Mouse (Mus musculus) right cerebral cortex, adult 18-20 months (tissue): ENCODE data around the gene Krtap6-5.
"Not testable (repeated sequence)": the region's sequence is repeated elsewhere in the genome, so short reads cannot be mapped to it uniquely, and the experiment has no call there.

Source experiments
- DNase-seq: peaks from one replicate; pipeline ENCODE4 v3.0.0; 2022; ENCODE audit warnings: mixed read lengths

Krtap6-5 gene

DNA sequence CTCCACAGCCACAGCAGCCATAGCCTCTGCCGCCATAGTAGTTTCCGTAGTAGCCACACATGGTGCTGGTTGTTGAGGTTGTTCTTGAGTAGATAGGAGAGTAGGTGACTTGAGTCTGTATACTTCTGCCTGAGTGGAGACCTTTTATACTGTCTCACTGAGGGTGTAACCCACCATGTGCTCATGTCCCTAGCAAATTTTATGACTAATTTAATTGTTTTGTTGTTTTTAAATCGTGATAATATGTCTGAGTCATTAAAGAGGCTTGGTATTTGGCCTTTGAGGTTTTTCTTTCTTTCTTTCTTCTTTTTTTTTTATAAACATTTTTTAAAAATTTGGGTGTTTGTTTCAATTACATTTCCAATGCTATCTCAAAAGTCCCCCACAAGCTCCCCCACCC is at the start of gene Krtap6-5:
TSS of gene Krtap6-5 (minus strand) at position 101 of the 400 bp plus-strand sequence.
- DNase-seq: no peak

DNA sequence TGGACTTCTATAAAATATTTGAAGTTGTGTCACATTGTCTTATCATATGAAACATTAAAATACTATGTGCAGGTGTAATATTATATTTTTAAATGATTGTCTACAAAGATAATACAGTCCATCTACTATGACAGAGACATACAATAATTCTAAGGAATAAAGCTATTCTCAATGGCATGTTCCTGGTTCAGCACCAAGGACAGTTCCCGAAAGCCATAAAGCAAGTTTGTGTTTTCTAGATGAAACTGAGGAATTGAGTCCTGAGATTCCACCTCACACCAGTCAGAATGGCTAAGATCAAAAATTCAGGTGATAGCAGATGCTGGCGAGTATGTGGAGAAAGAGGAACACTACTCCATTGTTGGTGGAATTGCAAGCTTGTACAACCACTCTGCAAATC is 23.4 kb upstream of the Krtap6-5 start:
- not testable (repeated sequence) for DNase-seq

DNA sequence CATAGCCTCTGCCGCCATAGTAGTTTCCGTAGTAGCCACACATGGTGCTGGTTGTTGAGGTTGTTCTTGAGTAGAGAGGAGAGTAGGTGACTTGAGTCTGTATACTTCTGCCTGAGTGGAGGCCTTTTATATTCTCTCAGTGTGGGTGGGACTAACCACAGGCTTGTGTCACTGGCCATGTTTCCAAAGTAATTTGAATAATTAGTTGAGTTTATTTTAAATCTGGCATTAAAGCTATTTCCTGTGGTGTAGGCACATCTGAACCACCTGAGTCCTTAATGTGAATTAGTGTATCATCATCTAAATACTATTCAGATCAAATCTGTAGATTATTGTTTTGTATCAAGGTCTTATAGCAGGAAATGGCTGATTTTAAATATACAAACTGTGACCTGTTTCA is 16.2 kb upstream of the Krtap6-5 start, which contains the start of gene 1110025L11Rik:
TSS of gene 1110025L11Rik (minus strand) at position 101 of the 400 bp plus-strand sequence.
- not testable (repeated sequence) for DNase-seq

DNA sequence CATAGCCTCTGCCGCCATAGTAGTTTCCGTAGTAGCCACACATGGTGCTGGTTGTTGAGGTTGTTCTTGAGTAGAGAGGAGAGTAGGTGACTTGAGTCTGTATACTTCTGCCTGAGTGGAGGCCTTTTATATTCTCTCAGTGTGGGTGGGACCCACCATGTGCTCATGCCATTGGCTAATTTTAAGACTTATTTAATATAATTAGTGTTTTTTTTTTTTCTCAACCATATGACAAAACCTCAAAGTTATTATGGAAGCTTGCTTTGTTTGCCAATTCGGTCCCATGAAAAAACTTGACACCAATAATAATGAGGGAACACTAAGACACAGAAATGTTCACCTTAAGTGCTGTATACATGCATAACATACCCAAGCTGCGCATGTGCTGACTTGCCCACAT is 6.3 kb downstream of the Krtap6-5 start, which contains the start of gene Gm10228:
TSS of gene Gm10228 (minus strand) at position 101 of the 400 bp plus-strand sequence.
- not testable (repeated sequence) for DNase-seq

DNA sequence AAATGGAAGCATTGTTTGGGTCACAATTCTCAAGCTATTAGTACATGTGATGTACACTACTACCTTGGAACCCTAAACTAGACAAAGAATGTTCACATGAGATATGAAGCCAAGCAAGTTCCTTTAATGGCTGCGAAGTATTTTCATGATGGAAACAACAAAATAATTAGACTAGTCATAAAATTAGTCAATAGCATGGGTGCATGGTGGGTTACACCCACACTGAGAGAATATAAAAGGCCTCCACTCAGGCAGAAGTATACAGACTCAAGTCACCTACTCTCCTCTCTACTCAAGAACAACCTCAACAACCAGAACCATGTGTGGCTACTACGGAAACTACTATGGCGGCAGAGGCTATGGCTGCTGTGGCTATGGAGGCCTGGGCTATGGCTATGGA is 16.3 kb downstream of the Krtap6-5 start, which contains the start of gene Krtap6-1:
TSS of gene Krtap6-1 (plus strand) at position 301 of the 400 bp plus-strand sequence.
- DNase-seq: not testable (repeated sequence)

DNA sequence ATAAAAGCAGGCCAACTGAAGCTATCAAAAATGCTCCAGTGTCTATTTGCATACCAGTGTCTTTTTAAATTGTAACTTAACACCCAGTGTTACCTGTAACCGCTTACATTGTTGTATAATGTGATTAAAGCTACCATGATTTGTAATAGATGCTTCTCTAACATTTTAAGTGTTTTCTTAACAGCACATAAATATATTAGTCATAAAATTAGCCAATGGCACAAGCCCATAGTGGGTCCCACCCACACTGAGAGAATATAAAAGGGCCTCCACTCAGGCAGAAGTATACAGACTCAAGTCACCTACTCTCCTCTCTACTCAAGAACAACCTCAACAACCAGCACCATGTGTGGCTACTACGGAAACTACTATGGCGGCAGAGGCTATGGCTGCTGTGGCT is 32.7 kb downstream of the Krtap6-5 start, which contains the start of gene Gm10229:
TSS of gene Gm10229 (plus strand) at position 301 of the 400 bp plus-strand sequence.
- not testable (repeated sequence) for DNase-seq

DNA sequence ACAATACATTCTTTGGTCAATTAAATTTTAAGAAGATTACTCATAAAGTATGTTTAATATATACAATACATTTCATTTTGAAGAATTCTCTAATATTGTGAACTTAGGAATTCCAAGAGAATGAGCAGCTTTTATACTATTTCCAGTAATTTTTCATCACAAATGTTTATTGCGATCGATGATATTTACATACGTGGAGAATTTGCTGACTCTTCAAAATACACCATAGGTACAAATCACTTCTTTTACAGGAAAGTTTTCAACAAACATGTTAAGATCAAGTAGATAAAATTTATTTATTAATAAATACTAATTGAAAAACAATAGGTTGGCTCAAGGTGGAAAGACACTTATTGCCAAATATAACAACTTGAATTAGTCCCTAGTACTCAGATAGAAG is 33.7 kb downstream of the Krtap6-5 start:
- DNase-seq: no peak

DNA sequence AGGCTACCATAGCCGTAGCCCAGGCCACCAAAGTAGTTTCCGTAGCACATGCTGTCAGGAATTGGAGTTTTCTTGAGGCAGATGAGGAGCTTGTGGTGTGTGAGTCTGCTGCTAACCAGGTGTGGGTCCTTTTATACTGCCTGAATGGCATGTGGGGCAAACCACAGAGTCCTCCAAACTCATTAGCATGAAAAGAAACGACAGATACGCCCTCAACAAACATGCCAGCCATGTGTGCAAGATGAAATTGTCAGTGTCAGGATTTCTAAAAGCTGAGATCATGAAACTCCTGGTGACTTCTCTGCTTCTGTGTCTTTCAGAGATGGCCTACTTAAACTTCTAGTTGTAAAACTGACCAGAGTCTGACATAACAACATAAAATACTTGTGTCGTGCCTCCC is 37.0 kb downstream of the Krtap6-5 start, which contains the start of gene Krtap22-2:
TSS of gene Krtap22-2 (minus strand) at position 101 of the 400 bp plus-strand sequence.
- no peak for DNase-seq
